Mouse (Mus musculus): ENCODE measurements around the gene Bmpr1b.

- TF ChIP-seq POLR2A (IDR thresholded peaks at IDR 0.05; ENCODE audit: insufficient read depth, low read length), result no peak
- TF ChIP-seq EP300 (IDR thresholded peaks at IDR 0.05; ENCODE audit: insufficient read depth, low read depth, low read length), result no peak
- TF ChIP-seq CTCF (IDR thresholded peaks at IDR 0.05; ENCODE audit: low read depth, low read length), result no peak
These were observed 229.0 kb downstream of the Bmpr1b start for GRCm38 (mm10) chr3:141940207-141940606.

Measured in ES-Bruce4 (cell line).